Mouse (Mus musculus) neutrophil, adult 83 days (primary cell): ENCODE data around the gene Zap70. TPM values are rescaled to one million over a fixed set of nuclear protein-coding genes. Genes with fewer than 3 reads are reported as not detected.

Experiments used
- total RNA-seq, 2 experiments: library from RNA; stranded (reverse); gene quantifications; one replicate each; pipeline ENCODE4 v1.2.4; 2023

The Zap70 gene
- under 1 TPM; 0.35 to 0.49 TPM for total RNA-seq

GRCm38 (mm10) chr1:36761568-36761967 is at the start of gene Zap70:
Zap70 (plus strand) TSS chr1:36761798.

DNA sequence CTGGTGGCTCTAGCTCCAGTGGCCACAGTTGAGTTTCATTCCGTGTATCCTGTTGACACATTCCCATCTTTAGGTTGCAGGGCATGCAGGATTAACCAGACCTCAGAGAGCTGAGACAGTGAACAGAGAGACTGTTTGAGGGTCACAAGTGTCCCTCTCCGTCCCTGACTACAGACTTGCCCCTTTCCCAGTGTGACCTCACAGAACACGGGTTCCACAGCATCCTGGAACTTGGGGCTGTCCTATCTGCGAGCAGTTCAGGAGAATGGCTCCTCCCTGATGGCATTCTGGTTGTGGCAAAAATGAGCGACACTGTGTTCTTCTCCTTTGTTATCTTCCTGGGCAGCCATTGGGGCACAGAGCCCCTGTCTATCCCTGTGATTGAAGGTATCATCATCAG is 47.3 kb upstream of the Zap70 start, which contains the start of gene Actr1b:
Gene Actr1b (minus strand): TSS at position 112 of the 400 bp plus-strand sequence.

Other genes starting within 250 kb of the Zap70 start
- 10 to 100 TPM; 22.2 to 30.3 TPM for gene Cnnm3, start 249.9 kb upstream of the Zap70 start, total RNA-seq
- gene Ankrd23, start 224.9 kb upstream of the Zap70 start, total RNA-seq, result 1 to 10 TPM; 3.2 to 5.7 TPM
- 1 to 10 TPM in 1 of 2 experiments, not detected in 1; 2.5 TPM for gene Gm42417, start 222.4 kb upstream of the Zap70 start, total RNA-seq
- gene Ankrd39, start 214.4 kb upstream of the Zap70 start, total RNA-seq, result 1 to 10 TPM; 3.9 to 4.0 TPM
- gene Sema4c, start 203.4 kb upstream of the Zap70 start, total RNA-seq, result 1 to 10 TPM; 1.4 to 1.7 TPM
- under 1 TPM in 1 of 2 experiments, not detected in 1; 0.49 TPM for gene Fam178b, start 78.6 kb upstream of the Zap70 start, total RNA-seq
- gene Cox5b, start 70.3 kb upstream of the Zap70 start, total RNA-seq, result 100 to 1,000 TPM; 249 to 268 TPM
- not detected for gene 4933424G06Rik, start 51.6 kb upstream of the Zap70 start, total RNA-seq
- 10 to 100 TPM; 40.1 to 44.0 TPM for gene Actr1b, start 47.4 kb upstream of the Zap70 start, total RNA-seq
- 10 to 100 TPM; 64.0 to 68.3 TPM for gene Tmem131, start 181.9 kb downstream of the Zap70 start, total RNA-seq